Mouse (Mus musculus): Measurements from ENCODE around the gene Ass1.
A peak's percentile ranks its signal among the peaks of the same experiment; 100 is the strongest.

Ass1 gene

GRCm38 (mm10) chr2:31469931-31470682, at the start of gene Ass1:
TSS of gene Ass1 (plus strand) at chr2:31470207.
- peak; percentile 24 to 39 for DNase-seq (ENCODE audit: low spot score in 2 of 2)

DNA sequence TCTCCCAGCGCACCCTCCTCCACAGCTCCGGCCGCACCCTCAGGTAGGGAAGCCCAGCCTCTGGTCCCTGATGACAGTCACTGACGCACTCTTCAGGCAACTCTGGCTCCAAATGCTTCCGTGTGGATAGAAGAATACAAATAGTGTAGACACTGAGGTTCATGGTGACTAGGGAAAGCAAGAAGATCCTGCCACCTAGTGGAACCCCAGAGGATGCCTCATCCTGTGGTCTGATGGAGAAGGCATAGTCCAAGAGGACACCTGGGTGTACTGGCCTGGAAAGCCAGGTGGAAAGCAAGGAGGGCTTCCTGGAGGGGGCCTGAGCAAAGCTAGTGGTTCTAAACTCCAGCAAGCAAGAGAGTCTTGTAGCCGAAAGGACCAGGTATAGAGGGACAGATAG, 49.1 kb upstream of the Ass1 start:
- peak; percentile 12 to 15 for DNase-seq (ENCODE audit: low spot score in 2 of 2)

DNA sequence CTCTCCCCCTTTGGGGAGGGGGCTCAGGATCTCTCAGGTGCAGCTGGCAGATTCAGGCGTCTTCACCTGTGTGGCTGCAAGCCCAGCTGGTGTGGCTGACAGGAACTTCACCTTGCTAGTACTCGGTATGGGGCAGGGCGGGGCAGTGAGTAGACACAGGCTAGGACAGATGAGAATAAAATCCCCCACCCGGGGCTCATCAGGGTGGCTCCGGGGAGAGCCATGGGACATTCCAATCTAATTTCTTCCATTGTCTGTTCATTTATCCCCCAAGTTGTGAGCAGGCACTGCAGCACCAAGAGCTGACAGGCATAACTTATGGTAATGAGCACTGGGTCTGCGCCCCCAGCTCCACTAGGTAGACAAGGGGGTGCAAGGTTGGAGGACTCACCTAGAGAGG, 47.4 kb upstream of the Ass1 start:
- DNase-seq (ENCODE audit: low spot score in 2 of 2): no peak

GRCm38 (mm10) chr2:31431477-31431876, 38.5 kb upstream of the Ass1 start:
- no peak for DNase-seq (ENCODE audit: low spot score in 2 of 2)

- no peak for DNase-seq (ENCODE audit: low spot score in 2 of 2)
Observed at GRCm38 (mm10) chr2:31434746-31435145, 35.3 kb upstream of the Ass1 start.

DNA sequence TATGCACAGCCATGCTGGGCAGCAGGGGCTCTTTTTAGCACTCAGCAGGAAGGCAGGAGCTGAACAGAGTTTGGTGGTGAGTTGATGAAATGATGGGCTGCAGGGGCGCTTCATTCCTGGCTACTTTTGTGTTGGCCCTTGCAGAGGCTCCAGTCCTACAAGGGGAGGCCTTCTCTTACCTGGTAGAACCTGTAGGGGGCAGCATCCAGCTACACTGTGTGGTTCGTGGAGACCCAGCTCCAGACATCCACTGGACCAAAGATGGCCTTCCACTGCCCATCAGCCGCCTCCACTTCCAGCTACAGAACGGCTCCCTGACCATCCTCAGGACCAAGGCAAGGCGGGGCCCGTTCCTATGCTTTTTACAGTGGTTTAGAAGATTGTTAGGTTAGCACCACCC, 34.4 kb upstream of the Ass1 start:
- peak; percentile 36 to 39 for DNase-seq (ENCODE audit: low spot score in 2 of 2)

DNA sequence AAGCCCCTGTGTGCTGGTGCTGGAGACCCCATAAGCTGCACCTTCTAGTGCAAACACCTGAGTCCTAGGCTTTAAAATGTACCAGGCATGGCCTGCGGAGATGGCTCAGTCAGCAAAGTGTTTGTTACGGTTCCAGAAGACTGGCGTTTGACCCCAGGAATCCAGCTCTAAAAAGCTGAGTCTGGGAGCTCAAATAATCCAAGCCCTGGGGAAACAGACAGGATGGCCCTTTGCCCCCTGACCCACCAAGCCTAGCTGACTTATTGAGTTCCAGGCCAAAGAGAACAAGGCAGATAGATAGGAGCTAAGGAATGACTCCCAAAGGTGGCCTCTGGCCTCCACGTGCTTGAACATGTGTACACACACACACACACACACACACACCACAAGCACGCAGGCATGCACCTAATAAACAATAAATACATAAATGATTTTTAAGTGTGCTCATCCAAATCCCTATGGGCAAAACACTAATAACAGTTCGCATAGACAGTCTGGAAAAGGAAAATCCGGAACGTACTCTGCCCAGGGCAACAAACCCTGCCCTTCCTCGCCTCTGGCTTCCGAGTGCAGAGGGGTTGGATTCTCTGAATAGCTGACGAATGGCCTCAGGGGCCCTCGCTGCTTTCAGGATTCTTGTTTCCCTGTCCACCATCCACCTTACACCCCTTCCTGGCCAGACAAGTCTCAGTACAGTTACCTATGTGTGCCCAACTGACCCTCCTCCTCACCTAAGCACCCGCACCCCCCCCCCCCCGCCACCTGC, 32.3 kb upstream of the Ass1 start:
- DNase-seq (ENCODE audit: low spot score in 2 of 2): no peak

- no peak for DNase-seq (ENCODE audit: low spot score in 2 of 2)
Observed at GRCm38 (mm10) chr2:31439576-31439975, 30.4 kb upstream of the Ass1 start.

GRCm38 (mm10) chr2:31442480-31443160, 27.4 kb upstream of the Ass1 start:
- peak; percentile 58 to 62 for DNase-seq (ENCODE audit: low spot score in 2 of 2)

DNA sequence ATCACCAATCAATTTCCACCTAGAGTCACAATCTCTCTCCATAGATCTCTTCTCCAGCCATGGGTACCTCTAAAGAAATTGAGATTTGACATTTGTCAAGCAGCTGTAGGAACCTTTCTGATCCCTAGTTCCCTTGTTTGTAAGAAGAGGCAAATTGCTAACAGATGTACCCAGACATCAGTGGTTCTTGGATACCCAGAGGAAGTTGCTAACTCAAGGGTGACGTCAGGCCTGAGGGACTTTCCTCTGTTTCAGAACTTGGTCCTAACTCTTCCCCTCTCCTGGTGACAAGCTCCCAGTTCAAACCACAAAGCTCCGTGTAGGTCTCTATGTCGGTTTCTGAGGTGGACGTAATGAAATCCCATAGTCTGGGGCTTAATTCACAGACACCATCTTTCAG, 24.0 kb upstream of the Ass1 start:
- no peak for DNase-seq (ENCODE audit: low spot score in 2 of 2)

GRCm38 (mm10) chr2:31446456-31446855, 23.6 kb upstream of the Ass1 start:
- DNase-seq (ENCODE audit: low spot score in 2 of 2): no peak

DNA sequence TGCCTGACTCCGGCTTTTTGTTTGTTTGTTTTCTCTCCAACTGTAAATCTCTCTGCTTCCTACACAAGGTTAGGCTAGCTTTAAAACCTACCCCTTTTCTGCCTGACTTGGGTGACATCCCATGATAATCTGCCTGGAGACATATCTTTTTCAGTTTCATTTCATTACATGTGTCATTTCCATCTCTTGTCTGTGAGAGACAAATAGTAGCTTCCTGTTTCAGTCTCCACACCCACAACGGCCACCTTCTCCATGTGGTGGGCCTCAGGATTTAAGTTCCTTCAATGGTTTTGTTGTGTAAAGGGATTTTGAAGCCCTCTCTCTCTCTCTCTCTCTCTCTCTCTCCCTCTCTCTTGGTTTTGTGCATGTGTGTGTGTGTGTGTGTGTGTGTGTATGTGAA, 22.5 kb upstream of the Ass1 start:
- DNase-seq (ENCODE audit: low spot score in 2 of 2): no peak

DNA sequence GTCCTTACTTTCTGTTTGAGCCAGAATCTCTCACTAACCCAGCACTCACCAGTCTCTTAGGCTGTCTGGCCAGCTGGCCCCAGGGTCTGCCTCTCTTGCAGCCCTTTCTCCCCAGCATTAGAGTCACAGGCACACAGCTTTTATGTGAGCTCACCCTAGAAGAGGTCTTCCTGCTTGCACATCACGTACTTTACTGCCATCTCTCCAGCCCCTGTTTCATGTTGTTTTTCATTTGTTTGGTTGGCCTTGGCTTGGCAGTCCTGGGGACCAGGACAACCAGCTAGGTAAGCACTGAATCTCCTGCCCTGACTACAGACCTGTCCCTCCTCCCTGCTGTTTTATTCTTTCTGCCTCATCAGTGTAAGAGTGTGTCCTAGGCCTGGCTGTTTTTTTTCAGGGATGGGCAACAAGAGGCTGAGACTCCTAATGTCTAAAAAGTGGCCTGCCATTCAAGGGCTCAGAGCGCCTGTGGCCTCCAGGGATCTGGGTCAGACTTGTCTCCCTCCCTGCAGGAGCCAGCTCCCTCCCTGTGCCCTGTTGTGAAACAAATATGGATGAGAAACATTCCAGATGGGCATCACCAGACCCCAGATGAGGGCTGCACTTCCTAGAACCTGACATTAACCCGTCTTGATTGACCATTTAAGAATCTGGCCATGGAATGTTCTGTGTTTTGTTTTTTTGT, 21.1 kb upstream of the Ass1 start:
- DNase-seq (ENCODE audit: low spot score in 2 of 2): no peak

- peak; percentile 19 to 50 for DNase-seq (ENCODE audit: low spot score in 2 of 2)
Observed at GRCm38 (mm10) chr2:31449441-31449815, 20.6 kb upstream of the Ass1 start.

DNA sequence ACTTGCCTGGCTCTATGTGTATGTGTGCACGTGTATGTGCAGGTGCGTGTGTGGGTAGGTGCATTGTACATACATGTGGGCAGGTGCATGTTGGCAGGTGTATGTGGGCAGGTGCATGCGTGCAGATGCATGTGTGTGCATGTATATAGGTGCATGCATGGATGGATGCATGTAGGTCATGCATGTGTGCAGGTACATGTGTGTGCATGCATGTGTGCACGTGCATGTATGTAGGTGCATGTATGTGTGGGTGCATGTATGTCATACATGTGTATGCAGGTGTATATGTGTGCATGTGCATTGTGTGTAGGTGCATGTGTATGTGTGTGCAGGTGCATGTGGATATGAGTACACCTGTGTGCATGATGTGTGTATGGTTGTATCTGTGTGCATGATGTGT, 20.1 kb upstream of the Ass1 start:
- DNase-seq (ENCODE audit: low spot score in 2 of 2): no peak

DNA sequence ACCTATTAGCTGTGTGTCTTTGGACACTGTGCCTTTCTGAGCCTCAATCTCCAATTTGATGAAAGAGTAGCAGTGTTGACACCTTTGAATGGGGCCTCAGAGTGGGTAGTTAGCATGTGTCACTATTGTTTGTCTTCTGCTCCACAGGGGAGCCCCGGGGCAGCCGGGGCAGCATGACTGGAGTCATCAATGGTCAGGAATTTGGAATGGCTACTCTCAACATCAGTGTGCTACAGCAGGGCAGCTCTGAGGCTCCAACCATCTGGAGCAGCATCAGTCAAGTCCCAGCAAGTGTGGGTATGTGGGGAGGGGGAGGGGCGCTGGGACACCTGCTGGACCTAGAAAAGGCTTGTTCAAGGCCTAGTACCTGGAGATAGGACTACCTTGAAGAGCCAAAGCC, 19.3 kb upstream of the Ass1 start:
- no peak for DNase-seq (ENCODE audit: low spot score in 2 of 2)

GRCm38 (mm10) chr2:31451530-31451929, 18.5 kb upstream of the Ass1 start:
- no peak for DNase-seq (ENCODE audit: low spot score in 2 of 2)

DNA sequence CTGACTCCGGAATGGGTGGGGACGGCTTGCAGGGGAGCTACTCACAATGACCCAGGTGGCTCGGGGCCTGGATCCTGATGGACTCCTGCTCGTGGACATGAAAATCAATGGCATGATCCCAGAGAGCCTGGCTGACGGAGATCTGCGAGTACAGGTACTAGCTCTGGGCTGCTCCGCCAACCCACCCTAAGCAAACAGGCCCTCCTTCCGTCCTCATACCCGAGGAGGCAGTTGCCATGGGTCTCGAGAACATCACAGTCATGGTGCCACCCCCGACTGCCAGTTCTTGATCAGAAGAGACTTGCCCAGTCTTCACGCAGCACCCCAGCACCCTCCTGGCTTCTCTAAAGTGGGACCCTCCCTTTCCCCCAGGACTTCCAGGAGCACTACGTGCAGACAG, 17.0 kb upstream of the Ass1 start:
- no peak for DNase-seq (ENCODE audit: low spot score in 2 of 2)

- no peak for DNase-seq (ENCODE audit: low spot score in 2 of 2)
Observed at GRCm38 (mm10) chr2:31453559-31454177, 16.3 kb upstream of the Ass1 start.

- peak in 1 of 2 experiments; percentile 27 for DNase-seq (ENCODE audit: low spot score in 2 of 2)
Observed at GRCm38 (mm10) chr2:31454280-31454679, 15.7 kb upstream of the Ass1 start.

GRCm38 (mm10) chr2:31455418-31455817, 14.6 kb upstream of the Ass1 start:
- DNase-seq (ENCODE audit: low spot score in 2 of 2): no peak

DNA sequence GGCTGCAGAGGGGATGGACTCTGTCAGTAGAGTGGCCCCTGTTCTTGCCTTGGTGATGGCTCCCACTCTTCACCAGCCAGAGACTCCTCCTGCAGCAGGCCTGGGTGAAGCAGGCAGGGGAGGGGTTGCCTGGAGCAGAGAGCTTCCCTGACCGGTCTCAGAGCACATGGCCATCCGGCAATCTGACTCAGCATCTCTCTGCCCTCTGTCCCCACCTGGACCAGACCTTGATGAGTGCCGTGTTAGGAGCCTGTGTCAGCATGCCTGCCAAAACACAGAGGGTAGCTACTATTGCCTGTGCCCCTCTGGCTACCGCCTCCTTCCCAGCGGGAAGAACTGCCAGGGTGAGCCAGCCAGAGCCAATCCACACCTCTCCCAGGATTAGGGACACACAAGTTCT, 11.5 kb upstream of the Ass1 start:
- no peak for DNase-seq (ENCODE audit: low spot score in 2 of 2)

All from right cerebral cortex, adult 2 months (tissue).